Mouse (Mus musculus): ENCODE measurements around the gene Camsap2.

The Camsap2 gene

GRCm38 (mm10) chr1:136345454-136346372 lies at the start of gene Camsap2:
Gene Camsap2 (minus strand): TSS chr1:136346104.
- DNase-seq (ENCODE audit: low spot score in 2 of 2): peak; percentile 90 to 93

DNA sequence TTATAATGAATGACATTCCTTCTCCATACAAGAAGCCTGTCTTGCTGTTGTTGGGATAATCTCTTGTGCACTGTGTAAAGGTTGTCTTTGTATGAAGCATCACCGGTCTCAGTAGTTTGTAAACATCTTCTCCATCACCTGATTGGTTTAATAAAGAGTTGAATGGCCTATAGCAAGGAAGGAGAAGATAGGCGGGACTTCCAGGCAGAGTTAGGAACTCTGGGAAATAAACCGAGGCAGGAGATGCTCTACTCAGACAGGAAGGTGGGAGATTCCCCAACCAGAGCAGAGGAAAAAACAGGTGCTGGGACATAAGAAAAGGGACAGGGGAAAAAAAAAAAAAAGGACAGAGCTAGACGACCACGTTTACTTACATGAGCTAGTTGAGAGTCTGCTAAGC lies 49.2 kb upstream of the Camsap2 start:
- DNase-seq (ENCODE audit: low spot score in 2 of 2): no peak

GRCm38 (mm10) chr1:136394506-136394905 lies 48.6 kb upstream of the Camsap2 start:
- DNase-seq (ENCODE audit: low spot score in 2 of 2): no peak

GRCm38 (mm10) chr1:136386914-136387313 lies 41.0 kb upstream of the Camsap2 start:
- DNase-seq (ENCODE audit: low spot score in 2 of 2): no peak

DNA sequence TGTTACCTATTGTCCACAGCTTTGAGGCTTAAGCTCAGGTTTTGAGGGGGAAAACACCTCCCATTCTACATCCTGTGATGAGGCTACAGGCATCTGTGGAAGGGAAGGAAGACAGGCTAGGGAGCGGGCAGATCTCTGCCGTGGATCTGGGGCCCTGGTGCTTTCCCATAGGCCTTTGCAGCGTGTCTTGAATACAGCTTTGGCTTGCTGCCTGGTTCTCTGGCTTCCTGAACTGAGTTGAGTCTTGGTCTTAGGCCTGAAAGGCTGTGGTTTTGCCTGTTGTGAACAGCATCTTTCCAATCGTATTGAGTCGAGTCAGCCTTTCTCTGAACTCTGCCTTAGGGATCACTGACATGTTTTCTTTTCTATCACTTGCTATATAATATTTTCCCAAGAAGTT lies 35.7 kb upstream of the Camsap2 start:
- no peak for DNase-seq (ENCODE audit: low spot score in 2 of 2)

- no peak for DNase-seq (ENCODE audit: low spot score in 2 of 2)
Measured at GRCm38 (mm10) chr1:136381169-136381568, 35.3 kb upstream of the Camsap2 start.

- DNase-seq (ENCODE audit: low spot score in 2 of 2): no peak
Measured at GRCm38 (mm10) chr1:136380606-136381005, 34.7 kb upstream of the Camsap2 start.

GRCm38 (mm10) chr1:136380161-136380560 lies 34.3 kb upstream of the Camsap2 start:
- no peak for DNase-seq (ENCODE audit: low spot score in 2 of 2)

GRCm38 (mm10) chr1:136379261-136379660 lies 33.4 kb upstream of the Camsap2 start:
- DNase-seq (ENCODE audit: low spot score in 2 of 2): no peak

- no peak for DNase-seq (ENCODE audit: low spot score in 2 of 2)
Measured at GRCm38 (mm10) chr1:136365986-136366385, 20.1 kb upstream of the Camsap2 start.

GRCm38 (mm10) chr1:136364711-136365110 lies 18.8 kb upstream of the Camsap2 start:
- DNase-seq (ENCODE audit: low spot score in 2 of 2): peak; percentile 54 to 71

DNA sequence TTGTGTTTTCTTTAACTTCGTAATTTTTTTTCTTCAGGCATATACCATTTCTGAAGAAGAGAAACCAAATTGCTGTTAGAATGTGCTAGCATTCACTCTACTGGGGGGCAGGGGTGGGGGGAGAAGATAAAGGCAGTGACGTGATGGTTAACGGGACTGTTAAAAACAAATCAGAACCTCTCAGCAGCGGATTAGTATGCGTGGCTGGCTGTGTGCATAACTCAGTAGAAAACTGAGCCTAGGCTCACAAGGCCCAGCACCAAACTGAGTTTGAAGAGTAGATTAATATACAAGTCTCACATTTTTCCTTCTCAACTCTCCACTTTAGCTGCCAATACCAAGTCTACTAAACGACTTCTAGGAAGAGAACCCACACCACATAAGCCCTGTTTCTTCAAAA lies 17.1 kb upstream of the Camsap2 start:
- DNase-seq (ENCODE audit: low spot score in 2 of 2): no peak

DNA sequence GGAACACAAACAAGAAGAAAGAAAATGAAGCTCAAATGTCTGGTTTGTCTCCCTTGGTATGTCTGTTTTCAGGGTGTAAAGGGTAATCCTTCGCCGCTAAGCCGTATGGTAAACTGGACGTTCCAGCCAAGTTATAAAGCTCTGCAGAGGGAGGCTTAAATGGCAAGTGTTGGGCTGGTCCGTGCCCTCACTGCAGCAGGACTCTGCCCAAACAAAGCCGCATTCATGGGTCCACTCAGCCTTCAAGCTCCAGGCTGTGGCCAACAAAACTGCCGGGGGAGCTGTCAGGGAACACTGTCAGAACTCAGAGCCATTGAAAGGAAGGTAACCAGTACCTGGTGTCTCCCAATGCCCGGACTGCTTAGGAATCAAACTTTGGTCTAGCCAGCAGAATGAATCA lies 16.7 kb upstream of the Camsap2 start:
- DNase-seq (ENCODE audit: low spot score in 2 of 2): no peak

GRCm38 (mm10) chr1:136361373-136361772 lies 15.5 kb upstream of the Camsap2 start:
- no peak for DNase-seq (ENCODE audit: low spot score in 2 of 2)

DNA sequence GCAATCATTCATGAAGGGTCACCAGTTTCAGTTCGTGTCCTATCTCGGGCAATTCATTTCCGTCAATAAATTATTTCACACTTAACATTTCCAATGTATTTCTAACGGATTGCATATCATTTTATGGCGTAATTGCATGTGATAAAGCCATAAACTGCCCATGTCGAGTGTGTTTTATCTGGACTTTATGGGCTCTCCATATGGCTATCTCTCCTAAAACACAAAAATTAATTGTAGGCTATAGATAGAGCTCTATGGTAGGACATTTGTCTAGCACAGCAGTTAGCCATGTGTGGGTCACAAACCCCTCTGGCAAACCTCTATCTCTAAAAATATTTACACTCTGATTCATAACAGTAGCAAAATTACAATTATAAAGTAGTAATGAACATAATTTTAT lies 15.0 kb upstream of the Camsap2 start:
- DNase-seq (ENCODE audit: low spot score in 2 of 2): no peak

DNA sequence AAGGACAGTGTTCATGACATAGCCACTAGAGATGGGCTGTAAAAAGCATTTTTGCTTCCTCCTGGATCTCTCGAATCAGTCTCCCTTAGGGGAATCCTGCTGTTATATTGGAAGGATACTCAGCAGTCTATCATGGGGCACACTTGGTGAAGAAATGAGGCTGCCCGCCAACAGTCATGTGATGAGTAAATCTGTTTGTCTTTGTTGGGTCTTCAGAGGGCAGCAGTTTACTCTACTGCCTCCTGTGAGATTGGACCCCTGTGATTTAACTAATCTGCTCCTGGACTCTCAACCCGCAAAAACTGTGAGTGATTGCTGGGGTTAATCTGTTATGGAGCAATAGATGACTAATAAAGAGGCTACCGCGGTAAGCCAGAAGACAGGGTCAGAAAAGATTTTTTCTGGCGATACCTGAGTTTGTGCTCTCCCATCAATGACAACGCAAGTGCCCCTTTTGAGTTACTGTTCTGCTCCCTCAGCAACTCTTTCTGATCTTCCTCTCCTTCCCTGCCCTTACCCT lies 13.0 kb upstream of the Camsap2 start:
- no peak for DNase-seq (ENCODE audit: low spot score in 2 of 2)

GRCm38 (mm10) chr1:136355651-136356050 lies 9.7 kb upstream of the Camsap2 start:
- no peak for DNase-seq (ENCODE audit: low spot score in 2 of 2)

- DNase-seq (ENCODE audit: low spot score in 2 of 2): no peak
Measured at GRCm38 (mm10) chr1:136350699-136351200, 4.8 kb upstream of the Camsap2 start.

- DNase-seq (ENCODE audit: low spot score in 2 of 2): no peak
Measured at GRCm38 (mm10) chr1:136348137-136348536, 2.2 kb upstream of the Camsap2 start.

DNA sequence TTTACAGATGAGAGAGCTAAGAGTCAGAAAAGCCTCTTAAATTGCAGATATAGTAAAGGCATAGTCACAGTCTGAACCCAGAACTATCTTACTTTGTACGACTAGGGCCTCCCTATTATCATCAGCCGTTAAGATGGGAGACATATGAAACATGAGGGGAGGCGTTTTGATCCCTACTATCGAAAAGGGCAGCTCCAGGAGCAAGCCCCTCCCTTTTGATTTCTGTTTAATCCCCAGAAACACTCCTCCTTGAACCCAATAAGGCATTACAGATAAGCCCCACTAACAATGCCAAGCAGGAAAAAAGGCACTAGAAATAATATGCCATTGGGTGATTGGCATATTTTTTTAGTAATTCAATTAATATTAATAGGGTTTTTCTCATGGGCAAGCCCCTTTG lies 1.2 kb upstream of the Camsap2 start:
- no peak for DNase-seq (ENCODE audit: low spot score in 2 of 2)

DNA sequence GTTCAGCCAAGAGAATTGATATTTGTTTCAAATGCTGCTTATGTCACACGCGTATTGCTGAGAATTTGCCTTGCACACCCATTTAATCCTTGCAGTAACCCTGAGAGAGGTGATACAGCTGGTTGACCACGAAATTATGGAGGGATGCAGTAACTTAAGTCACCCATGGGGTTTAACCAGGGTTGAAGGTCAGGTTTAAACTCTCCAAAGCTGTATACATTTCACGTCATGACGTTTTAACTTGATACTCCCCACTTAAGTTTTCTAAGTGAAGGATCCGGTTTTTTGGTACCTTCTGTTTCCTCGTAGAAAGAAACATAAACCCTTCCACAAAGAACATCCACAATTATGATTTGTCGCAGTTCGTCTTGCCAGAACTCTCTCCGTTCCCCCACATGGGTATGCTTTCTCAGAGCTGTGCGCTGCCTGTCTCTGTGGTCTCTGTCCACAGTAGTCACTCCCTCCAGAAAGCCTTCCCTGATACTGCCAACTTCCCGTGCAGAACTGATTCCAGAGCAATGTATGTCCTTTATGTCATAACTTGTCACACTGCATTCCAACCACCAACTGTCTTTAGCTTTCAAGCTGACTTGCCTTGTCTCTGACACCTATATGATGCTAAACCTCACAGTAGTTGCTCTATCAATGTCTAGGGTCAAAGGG lies 600 bp upstream of the Camsap2 start:
- DNase-seq (ENCODE audit: low spot score in 2 of 2): peak in 1 of 2 experiments; percentile 14

- peak in 1 of 2 experiments; percentile 18 for DNase-seq (ENCODE audit: low spot score in 2 of 2)
Measured at GRCm38 (mm10) chr1:136344768-136345453, 993 bp downstream of the Camsap2 start.
